Mouse (Mus musculus): ENCODE measurements around the gene Kndc1.

DNA sequence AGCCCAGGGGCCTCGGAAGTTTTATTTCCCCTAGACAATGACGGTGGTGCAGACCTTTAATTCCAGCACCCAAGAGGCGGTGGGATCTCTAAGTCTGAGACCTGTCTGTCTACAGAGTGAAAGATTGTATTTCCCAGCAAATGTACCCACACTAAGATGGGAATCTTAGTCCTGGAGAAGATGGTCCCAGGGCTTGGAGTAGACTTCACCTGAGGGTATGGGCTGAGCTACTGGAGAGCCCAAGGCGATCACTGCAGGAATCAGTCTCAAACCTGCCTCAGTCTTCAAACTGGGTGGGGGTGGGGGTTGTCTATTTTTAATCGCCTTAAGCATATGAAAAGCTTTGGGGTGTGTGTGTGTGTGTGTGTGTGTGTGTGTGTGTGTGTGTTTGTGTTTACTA is 51.5 kb downstream of the Kndc1 start:
- TF ChIP-seq CTCF (IDR thresholded peaks at IDR 0.05; ENCODE audit: control insufficient read depth, insufficient read depth, low read length) (no peak), POLR2A (IDR thresholded peaks at IDR 0.05; ENCODE audit: borderline replicate concordance, control insufficient read depth, low read depth, low read length) (no peak)

Measured in bone marrow, adult 2 months (tissue).